Mouse (Mus musculus) kidney, embryonic 15.5 days (tissue): ENCODE data around the gene Chrm2. TPM values are rescaled to one million over a fixed set of nuclear protein-coding genes. Genes with fewer than 3 reads are reported as not detected.

Source experiments
- ATAC-seq: fragments of 200-750 bp; cut with Nextera tagmentation; replicated peaks from 2 replicates; pipeline ENCODE4 v1.8.0; 2017; ENCODE audit warnings: moderate TSS enrichment; ENCODE audit not compliant: low FRiP score
- H3K27ac ChIP-seq: fragments of 300-500 bp; sonication (generic); 2 replicates; pipeline ENCODE4 v1.5.1; 2015; ENCODE audit warnings: mild to moderate bottlenecking, inconsistent platforms
- H3K27me3 ChIP-seq: fragments of 300-500 bp; sonication (generic); 2 replicates; pipeline ENCODE4 v1.6.1; 2015; ENCODE audit warnings: inconsistent platforms
- H3K36me3 ChIP-seq: fragments of 300-500 bp; sonication (generic); 2 replicates; pipeline ENCODE4 v1.6.1; 2015; ENCODE audit warnings: inconsistent platforms
- H3K4me1 ChIP-seq: fragments of 300-500 bp; sonication (generic); 2 replicates; pipeline ENCODE4 v1.6.1; 2015; ENCODE audit warnings: inconsistent platforms
- H3K4me2 ChIP-seq: fragments of 300-500 bp; sonication (generic); 2 replicates; pipeline ENCODE4 v1.6.1; 2015; ENCODE audit warnings: moderate library complexity, mild to moderate bottlenecking, inconsistent platforms
- H3K4me3 ChIP-seq: fragments of 300-500 bp; sonication (generic); replicated peaks from 2 replicates; pipeline ENCODE4 v1.5.1; 2015; ENCODE audit warnings: mild to moderate bottlenecking, inconsistent platforms
- H3K9ac ChIP-seq: fragments of 300-500 bp; sonication (generic); 2 replicates; pipeline ENCODE4 v1.6.1; 2015; ENCODE audit warnings: mild to moderate bottlenecking, inconsistent platforms
- H3K9me3 ChIP-seq: fragments of 300-500 bp; sonication (generic); replicated peaks from 2 replicates; pipeline ENCODE4 v1.6.1; 2016; ENCODE audit warnings: inconsistent platforms
- WGBS: fragments of 180-500 bp; shearing (Covaris S2); methylation state at CpG from one replicate; pipeline ENCODE4 v1.1.7; 2015; ENCODE audit warnings: mixed read lengths; 5-methylcytosine and 5-hydroxymethylcytosine counted together
- microRNA counts: library from miRNA; unstranded; fragments of <30 nt; microRNA quantifications from one replicate; lab custom pipeline; 2016
- microRNA-seq: library from miRNA; unstranded; fragments of <30 nt; microRNA quantifications from one replicate; pipeline ENCODE4, GENCODE M21; 2016
- polyA plus RNA-seq: library from polyadenylated mRNA; unstranded; fragments of >200 nt; fragmentation: Nextera tagmentation; extraction: Ambion mirVana; gene quantifications from 2 replicates; pipeline ENCODE4 v1.2.1, GENCODE M21; 2015

Gene Chrm2
- polyA plus RNA-seq, 1 experiment from 2014 or later: 0.44 TPM

DNA sequence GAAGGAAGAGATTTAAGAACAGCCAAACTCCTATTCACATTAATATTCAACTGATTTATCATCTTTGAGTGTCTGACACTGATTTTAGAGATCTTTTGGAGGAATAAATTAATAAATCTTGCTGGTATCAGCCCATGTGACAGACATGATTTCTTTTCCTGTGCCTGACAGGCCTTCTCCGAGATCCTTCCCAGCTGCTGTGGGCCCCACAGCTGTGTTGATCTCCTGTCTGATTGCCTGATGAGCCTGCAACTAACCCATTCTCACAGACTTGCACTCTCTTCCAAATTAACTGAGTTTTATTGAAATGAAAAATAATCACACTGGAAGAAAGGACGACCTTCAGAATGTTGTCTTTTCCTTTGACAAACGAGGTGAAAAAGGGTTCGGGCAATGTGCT lies 140.6 kb downstream of the Chrm2 start:
- ATAC-seq: no peak
- Histone ChIP-seq H3K27ac (no peak overlapping the region), H3K4me3 (no peak overlapping the region), H3K36me3 (no peaks in the 10 kb centered on the region), H3K9ac (no peak overlapping the region), H3K27me3 (no peaks in the 10 kb centered on the region), H3K4me1 (no peaks in the 10 kb centered on the region), H3K9me3 (no peaks in the 10 kb centered on the region), H3K4me2 (no peak overlapping the region)
- 50% methylated on average over 4 of the region's 4 CpGs for WGBS

DNA sequence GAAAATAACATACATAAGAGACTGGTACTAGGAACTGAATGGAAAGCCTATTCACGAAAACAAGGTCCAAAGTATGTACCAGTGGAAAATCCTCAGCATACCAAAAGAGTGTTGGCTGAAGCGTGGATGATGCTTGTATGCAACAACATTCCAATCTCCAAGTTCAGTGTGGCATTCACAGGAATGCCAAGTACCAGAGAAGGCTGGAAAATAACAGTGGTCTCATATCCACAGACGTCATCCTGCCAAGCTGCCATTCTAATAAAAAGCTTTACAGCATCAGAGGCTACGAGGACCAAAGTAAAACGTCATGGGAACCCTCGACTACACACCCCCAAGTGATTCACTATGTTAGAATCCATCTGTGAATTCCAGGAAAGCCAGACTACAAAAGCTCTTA lies 153.4 kb downstream of the Chrm2 start:
- Histone ChIP-seq H3K4me1 (no peaks in the 10 kb centered on the region), H3K4me3 (no peak overlapping the region), H3K36me3 (no peaks in the 10 kb centered on the region), H3K4me2 (no peak overlapping the region), H3K27me3 (no peaks in the 10 kb centered on the region), H3K9me3 (no peaks in the 10 kb centered on the region), H3K27ac (no peak overlapping the region), H3K9ac (no peak overlapping the region)
- no peak for ATAC-seq
- 78% methylated on average over 6 of the region's 6 CpGs for WGBS

DNA sequence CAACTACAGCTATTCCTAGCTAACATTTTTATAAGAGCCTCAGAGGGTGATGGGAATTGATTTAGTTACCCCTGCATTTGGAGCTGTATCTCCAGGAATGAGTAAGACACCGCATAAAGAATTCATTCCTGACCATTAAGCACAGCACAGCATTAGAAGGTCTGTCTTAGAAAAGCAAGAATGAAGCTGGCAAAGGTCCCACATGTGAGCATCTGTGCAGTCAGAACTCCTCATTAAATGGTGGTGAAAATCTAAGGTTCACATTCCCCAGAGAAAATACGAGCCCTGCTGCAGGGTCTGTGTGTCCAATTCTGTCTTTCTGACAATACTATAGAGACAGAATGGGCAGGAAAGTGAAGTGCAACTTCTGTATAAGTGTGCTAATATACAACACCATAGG lies 179.0 kb downstream of the Chrm2 start:
- H3K4me1 ChIP-seq: no peaks in the 10 kb centered on the region
- 83% methylated on average over 2 of the region's 2 CpGs for WGBS

More for the DNA sequence above, 179.0 kb downstream of the Chrm2 start:
- no peak overlapping the region for H3K4me3 ChIP-seq
- no peak overlapping the region for H3K9ac ChIP-seq
- H3K9me3 ChIP-seq: no peaks in the 10 kb centered on the region
- ATAC-seq: no peak
- H3K27ac ChIP-seq: no peak overlapping the region
- no peaks in the 10 kb centered on the region for H3K36me3 ChIP-seq
- no peak overlapping the region for H3K4me2 ChIP-seq
- H3K27me3 ChIP-seq: no peaks in the 10 kb centered on the region

MicroRNAs encoded within 50 kb of the gene (microRNA counts, 519-probe panel; counts per million panel counts)
- microRNA mmu-miR-490 (lab: Ali Mortazavi, UCI): 1,839 counts per million, percentile 11 among the panel's probes with 10 or more counts

Small RNA genes within 50 kb of the gene (microRNA-seq; reads per million reads assigned to microRNA genes)
- 3.4 reads per million, percentile 17 among the genes with 10 or more reads in this experiment for gene Mir490
